Mouse (Mus musculus) olfactory bulb, adult 2 months (tissue): ENCODE data around the gene Pbxip1.

Experiments used
- CTCF ChIP-seq: fragments of 200-500 bp; IDR thresholded peaks from 2 replicates; pipeline ENCODE4 v1.5.1; 2012; ENCODE audit warnings: low read depth, mild to moderate bottlenecking, low read length, moderate library complexity; ENCODE audit not compliant: insufficient read depth
- POLR2A ChIP-seq: fragments of 200-500 bp; IDR thresholded peaks from 2 replicates; pipeline ENCODE4 v1.6.1; 2012; ENCODE audit warnings: mild to moderate bottlenecking, low read depth, low read length, moderate library complexity; ENCODE audit not compliant: insufficient read depth

GRCm38 (mm10) chr3:89418170-89418860, 18.2 kb upstream of the Pbxip1 start, which contains the start of the genes Cks1b and Shc1:
- TF ChIP-seq CTCF (no peak), POLR2A (no peak; the same call in 1 of the 2 replicates)
